Comparison of ENCODE assay signal across 12 mouse cellular contexts in the genomic region with DNA sequence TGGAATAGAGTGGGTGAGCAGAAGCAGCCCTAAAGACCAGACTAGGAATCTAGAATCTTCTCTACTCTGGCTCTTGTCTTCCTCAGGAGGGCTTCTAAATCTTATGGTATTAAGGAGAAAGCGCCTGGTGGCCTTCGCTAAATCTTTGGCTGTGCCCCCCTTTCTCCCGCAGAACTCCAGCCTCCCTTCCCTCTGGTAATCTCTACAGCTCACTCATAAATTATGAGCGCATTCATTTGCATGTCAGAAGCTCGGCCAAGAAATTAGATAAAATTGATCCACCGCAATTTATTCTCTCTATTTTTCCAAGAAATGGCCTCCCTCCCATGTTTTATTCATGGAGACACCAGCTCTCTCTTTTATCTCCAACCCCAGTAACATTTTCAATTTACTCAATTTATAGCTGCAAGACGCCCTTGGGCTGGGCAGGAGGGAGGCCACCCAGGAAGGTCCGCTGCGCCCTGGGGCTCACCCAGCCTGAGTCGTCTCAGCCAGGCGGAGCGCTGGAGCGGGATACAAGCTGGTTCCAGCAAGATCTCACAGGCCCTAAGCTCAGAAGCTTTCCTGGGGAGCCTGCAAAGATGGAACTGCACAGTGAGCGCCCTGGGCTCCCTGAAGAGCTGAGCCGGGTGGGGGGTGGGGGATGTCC. TPM values are rescaled to one million over a fixed set of nuclear protein-coding genes. Genes with fewer than 3 reads are reported as not detected.
DNase-seq lines count a peak whose midpoint lies in the region; ATAC-seq lines count a peak whose summit lies in the region.
"Had no signal": no experiment of that assay in that cellular context is flagged by ENCODE, and none has a peak within 500 bp of the region (broad histone marks: within the 10 kb centered on the region; RNA-seq: fewer than 3 reads in every experiment).

No protein-coding gene starts in this region.

- H3K4me2 ChIP-seq in forebrain, embryonic 11.5 days (ENCODE audit: low read depth, low read length, severe bottlenecking) = no peak overlapping the region
- H3K4me2 ChIP-seq: heart, embryonic 15.5 days; liver, embryonic 11.5 days had no signal

- intact Hi-C loops in left cerebral cortex, postnatal 4 days (cut with DNase I) = loop anchor here (10.0 kb wide), 1 partner anchor 298 kb away; no protein-coding TSS in a partner anchor

- no peaks in the 10 kb centered on the region for H3K9me3 ChIP-seq in forebrain, embryonic 11.5 days (ENCODE audit: control insufficient read depth, low read length)
- no peaks in the 10 kb centered on the region for H3K9me3 ChIP-seq in forebrain, embryonic 10.5 days
- H3K9me3 ChIP-seq: heart, embryonic 15.5 days had no signal

- H3K4me3 ChIP-seq in forebrain, embryonic 11.5 days (ENCODE audit: low read depth, low read length) = no peak overlapping the region
- no peak overlapping the region for H3K4me3 ChIP-seq in forebrain, embryonic 10.5 days
- H3K4me3 ChIP-seq: heart, embryonic 15.5 days had no signal

- H3K27me3 ChIP-seq in forebrain, embryonic 11.5 days (ENCODE audit: control insufficient read depth, insufficient read depth, low read length) = no peaks in the 10 kb centered on the region
- peaks cover 9% of the 10 kb centered on the region; the same call in 1 of the 2 replicates for H3K27me3 ChIP-seq in forebrain, embryonic 10.5 days (ENCODE audit: poor library complexity, severe bottlenecking)
- H3K27me3 ChIP-seq: heart, embryonic 15.5 days had no signal

- 0 out of 2 replicates have a peak, but pooled peaks have one; percentile 21 for ATAC-seq in forebrain, embryonic 11.5 days (replicated peaks; ENCODE audit: low FRiP score)

- H3K9ac ChIP-seq in forebrain, embryonic 11.5 days (ENCODE audit: low read length) = no peak overlapping the region
- H3K9ac ChIP-seq: heart, embryonic 15.5 days had no signal

- no peak overlapping the region for H3K27ac ChIP-seq in forebrain, embryonic 11.5 days (ENCODE audit: low read depth, low read length)
- no peak overlapping the region for H3K27ac ChIP-seq in forebrain, embryonic 10.5 days
- H3K27ac ChIP-seq: heart, embryonic 15.5 days had no signal

- WGBS in forebrain, embryonic 11.5 days = 60% methylated on average over 15 of the region's 15 CpGs
- WGBS in forebrain, embryonic 10.5 days = 69% methylated on average over 15 of the region's 15 CpGs

- no peak for DNase-seq in forebrain, embryonic 11.5 days (ENCODE audit: low spot score)
- no peak for DNase-seq in forebrain, embryonic 10.5 days (ENCODE audit: extremely low spot score, low spot score)
- DNase-seq in retina, postnatal 1 day = peak; percentile 39
- DNase-seq in retina, embryonic 14.5 days (ENCODE audit: low spot score) = no peak
- peak; percentile 47 for DNase-seq in mesoderm, embryonic 11.5 days (ENCODE audit: low read depth, low spot score)
- DNase-seq in urinary bladder, postnatal 4 days (ENCODE audit: low spot score in 2 of 2) = peak; percentile 69 to 74
- no peak for DNase-seq in left cerebral cortex, postnatal 4 days
- no peak for DNase-seq in embryo, embryonic 10 days (ENCODE audit: low spot score)
- DNase-seq: layer of hippocampus, adult 9-11 months had no signal

- H3K4me1 ChIP-seq in forebrain, embryonic 11.5 days (replicated peaks; ENCODE audit: control insufficient read depth, insufficient read depth, low read length) = 0 out of 2 replicates have a peak, but pooled peaks cover 3% of the 10 kb centered on the region
- H3K4me1 ChIP-seq in forebrain, embryonic 10.5 days = peaks cover 25% of the 10 kb centered on the region

- H3K36me3 ChIP-seq in forebrain, embryonic 11.5 days (ENCODE audit: control insufficient read depth, insufficient read depth, low read length) = no peaks in the 10 kb centered on the region
- no peaks in the 10 kb centered on the region for H3K36me3 ChIP-seq in forebrain, embryonic 10.5 days (replicated peaks)
- H3K36me3 ChIP-seq: heart, embryonic 15.5 days had no signal

RNA-seq across cellular contexts. Expression of gene Zfp423, which starts 52.9 kb away (rescaled TPM):
- polyA plus RNA-seq in forebrain, embryonic 11.5 days (2014; fragmentation: Nextera tagmentation; extraction: Ambion mirVana) = 42.1 and 44.8 TPM in 2 replicates
- 24.7 and 25.2 TPM in 2 replicates for polyA plus RNA-seq in forebrain, embryonic 10.5 days (2016; fragmentation: Nextera tagmentation; extraction: Ambion mirVana)
- total RNA-seq in left cerebral cortex, postnatal 4 days (2021) = 10 to 100 TPM; 28.3 to 34.8 TPM
- total RNA-seq: monocyte, adult 5-6 weeks had no signal

Comparison
In these comparisons a context has a peak if more than half of its experiments do, and no peak if none do; other contexts are left out.
1. DNase-seq: peak in retina, postnatal 1 day (single experiment), mesoderm, embryonic 11.5 days (single experiment) and urinary bladder, postnatal 4 days (2 of 2); none in forebrain, embryonic 11.5 days (single experiment), forebrain, embryonic 10.5 days (single experiment), retina, embryonic 14.5 days (single experiment), left cerebral cortex, postnatal 4 days (single experiment) and embryo, embryonic 10 days (single experiment).